In the genomic region with DNA sequence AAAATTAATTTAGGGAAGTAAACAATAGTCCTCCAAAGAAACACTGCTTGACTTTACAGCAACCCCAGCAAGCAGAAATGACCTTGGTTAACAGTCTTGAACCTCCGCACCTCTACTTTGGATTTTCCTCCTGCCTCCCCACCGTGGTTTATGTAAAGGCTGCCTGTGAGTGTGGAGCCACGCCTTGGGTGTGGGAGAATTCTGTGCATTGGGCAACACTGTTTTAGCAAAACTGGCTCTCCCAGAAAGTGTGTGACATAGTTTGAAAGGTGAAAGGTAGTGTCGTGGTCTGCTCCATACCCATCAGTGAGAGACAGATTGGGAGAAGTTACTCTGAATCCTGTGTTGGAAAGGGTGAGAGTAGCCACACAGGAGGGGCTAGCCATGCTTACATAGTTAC, we compare ENCODE assay signal across 34 mouse cellular contexts. TPM values are rescaled to one million over a fixed set of nuclear protein-coding genes. Genes with fewer than 3 reads are reported as not detected.
DNase-seq lines count a peak whose midpoint lies in the region; ATAC-seq and TF ChIP-seq lines count a peak whose summit lies in the region.
"Had no signal": no experiment of that assay in that cellular context is flagged by ENCODE, and none has a peak within 500 bp of the region (broad histone marks: within the 10 kb centered on the region; RNA-seq: fewer than 3 reads in every experiment).

No protein-coding gene starts in this region.

- H3K9ac ChIP-seq in intestine, embryonic 14.5 days (ENCODE audit: low read length): no peak overlapping the region
- H3K9ac ChIP-seq in intestine, postnatal 0 days (ENCODE audit: low read depth, low read length): no peak overlapping the region
- H3K9ac ChIP-seq: liver, postnatal 0 days had no signal

- no peaks in the 10 kb centered on the region for H3K36me3 ChIP-seq in intestine, embryonic 14.5 days (ENCODE audit: control insufficient read depth, insufficient read depth, low read length)
- H3K36me3 ChIP-seq in intestine, postnatal 0 days (ENCODE audit: control insufficient read depth, insufficient read depth): no peaks in the 10 kb centered on the region
- H3K36me3 ChIP-seq: embryonic facial prominence, embryonic 13.5 days; forebrain, embryonic 15.5 days; heart, embryonic 12.5 days; limb, embryonic 12.5 days; neural tube, embryonic 13.5 days had no signal

- no peak overlapping the region for H3K4me3 ChIP-seq in intestine, embryonic 14.5 days (ENCODE audit: low read depth, low read length)
- no peak overlapping the region for H3K4me3 ChIP-seq in intestine, postnatal 0 days (ENCODE audit: low read depth, low read length)
- H3K4me3 ChIP-seq: myocyte had no signal

- H3K27ac ChIP-seq in intestine, embryonic 14.5 days (ENCODE audit: low read depth): no peak overlapping the region
- no peak overlapping the region for H3K27ac ChIP-seq in intestine, postnatal 0 days (ENCODE audit: low read depth, low read length)
- H3K27ac ChIP-seq: embryonic facial prominence, embryonic 13.5 days; forebrain, embryonic 15.5 days; limb, embryonic 12.5 days; neural tube, embryonic 13.5 days had no signal

- DNase-seq in intestine, embryonic 14.5 days (ENCODE audit: low spot score): peak; percentile 56
- peak; percentile 26 for DNase-seq in urinary bladder, postnatal 14 days (ENCODE audit: low spot score)
- no peak for DNase-seq in urinary bladder, postnatal 25 days (ENCODE audit: low spot score)
- DNase-seq in lung, postnatal 10 days: peak; percentile 3
- DNase-seq in left cerebral cortex, adult 8-10 months (ENCODE audit: low spot score in 2 of 2): no peak
- no peak for DNase-seq in kidney, adult 18-20 months
- DNase-seq: adrenal gland, adult 8-10 months; cerebellum, adult 18-20 months; cerebellum, postnatal 25 days; gastrocnemius, postnatal 25 days; heart, adult 18-20 months; liver, postnatal 0 days; retina, postnatal 1 day; right cerebral cortex, postnatal 25 days; thymus, adult 18-20 months; thymus, postnatal 36 days had no signal

- H3K9me3 ChIP-seq in intestine, embryonic 14.5 days (ENCODE audit: control insufficient read depth, low read length): no peaks in the 10 kb centered on the region
- no peaks in the 10 kb centered on the region for H3K9me3 ChIP-seq in intestine, postnatal 0 days (ENCODE audit: control insufficient read depth)
- H3K9me3 ChIP-seq: embryonic facial prominence, embryonic 13.5 days; forebrain, embryonic 15.5 days; heart, embryonic 12.5 days; limb, embryonic 12.5 days; megakaryocyte, embryonic 14.5 days; neural tube, embryonic 13.5 days had no signal

- no peak for TF ChIP-seq CTCF in intestine, postnatal 0 days (IDR thresholded peaks at IDR 0.05; ENCODE audit: low read depth)

- ATAC-seq in intestine, embryonic 14.5 days (replicated peaks; ENCODE audit: low FRiP score, low TSS enrichment, low read depth): 0 out of 2 replicates have a peak, but pooled peaks have one; percentile 18
- no peak for ATAC-seq in intestine, postnatal 0 days
- ATAC-seq: CD4-positive, CD25-positive, alpha-beta regulatory T cell, adult 4 months; liver, postnatal 0 days had no signal

- 72% methylated on average over 4 of the region's 4 CpGs for WGBS in intestine, embryonic 14.5 days
- 47% methylated on average over 4 of the region's 4 CpGs for WGBS in intestine, postnatal 0 days

- H3K4me2 ChIP-seq in intestine, embryonic 14.5 days (ENCODE audit: low read length): no peak overlapping the region
- no peak overlapping the region for H3K4me2 ChIP-seq in intestine, postnatal 0 days (replicated peaks; ENCODE audit: low read depth)

- no peaks in the 10 kb centered on the region for H3K4me1 ChIP-seq in intestine, embryonic 14.5 days (replicated peaks; ENCODE audit: control insufficient read depth, insufficient read depth, low read length)
- H3K4me1 ChIP-seq in intestine, postnatal 0 days (replicated peaks; ENCODE audit: control insufficient read depth, insufficient read depth, low read length): no peaks in the 10 kb centered on the region
- H3K4me1 ChIP-seq: heart, embryonic 12.5 days had no signal

- H3K27me3 ChIP-seq in intestine, embryonic 14.5 days (replicated peaks; ENCODE audit: control insufficient read depth, insufficient read depth, low read length): no peaks in the 10 kb centered on the region
- no peaks in the 10 kb centered on the region for H3K27me3 ChIP-seq in intestine, postnatal 0 days (replicated peaks; ENCODE audit: control insufficient read depth, insufficient read depth, low read length)
- H3K27me3 ChIP-seq: embryonic facial prominence, embryonic 13.5 days; forebrain, embryonic 15.5 days; neural tube, embryonic 13.5 days had no signal

RNA-seq across cellular contexts. Expression of a gene that starts 0.8 kb away (rescaled TPM):
- polyA plus RNA-seq in intestine, embryonic 14.5 days (2014; fragmentation: Nextera tagmentation; extraction: Ambion mirVana): 0.34 and 0.49 TPM in 2 replicates
- polyA plus RNA-seq in intestine, postnatal 0 days (2015; fragmentation: Nextera tagmentation; extraction: Ambion mirVana): 5.8 and 6.8 TPM in 2 replicates
- 1 to 10 TPM; 1.8 to 2.8 (median 2.1) TPM for total RNA-seq in left cerebral cortex, adult 8-10 months (2022)
- total RNA-seq: gastrocnemius, postnatal 25 days had no signal
- polyA plus RNA-seq: CD4-positive, CD25-positive, alpha-beta regulatory T cell, adult 4 months; liver, postnatal 0 days had no signal

RNA-seq across cellular contexts. Expression of a gene that starts 3.2 kb away (rescaled TPM):
- polyA plus RNA-seq in intestine, embryonic 14.5 days (2014; fragmentation: Nextera tagmentation; extraction: Ambion mirVana): not detected in 2 replicates
- polyA plus RNA-seq in intestine, postnatal 0 days (2015; fragmentation: Nextera tagmentation; extraction: Ambion mirVana): not detected in 2 replicates
- total RNA-seq in left cerebral cortex, adult 8-10 months (2022): not detected
- total RNA-seq: adrenal gland, adult 8-10 months; ES-E14; gastrocnemius, postnatal 25 days; heart, adult 18-20 months; heart, postnatal 10 days; hindbrain, postnatal 0 days; layer of hippocampus, postnatal 25 days; left cerebral cortex, postnatal 10 days had no signal
- polyA plus RNA-seq: CD4-positive, CD25-positive, alpha-beta regulatory T cell, adult 4 months; embryonic facial prominence, embryonic 13.5 days; forebrain, embryonic 15.5 days; heart, embryonic 12.5 days; hindbrain, embryonic 11.5 days; hindbrain, postnatal 0 days; limb, embryonic 12.5 days; liver, embryonic 11.5 days; liver, postnatal 0 days; midbrain, embryonic 16.5 days; myocyte; neural tube, embryonic 13.5 days; spleen, adult 2 months had no signal

RNA-seq across cellular contexts. Expression of a gene that starts 5.7 kb away (rescaled TPM):
- polyA plus RNA-seq in intestine, embryonic 14.5 days (2014; fragmentation: Nextera tagmentation; extraction: Ambion mirVana): not detected in 2 replicates
- not detected in 2 replicates for polyA plus RNA-seq in intestine, postnatal 0 days (2015; fragmentation: Nextera tagmentation; extraction: Ambion mirVana)
- not detected for total RNA-seq in left cerebral cortex, adult 8-10 months (2022)
- total RNA-seq: adrenal gland, adult 8-10 months; gastrocnemius, postnatal 25 days; heart, adult 18-20 months; heart, postnatal 10 days; hindbrain, postnatal 0 days; layer of hippocampus, postnatal 25 days; left cerebral cortex, postnatal 10 days had no signal
- polyA plus RNA-seq: CD4-positive, CD25-positive, alpha-beta regulatory T cell, adult 4 months; embryonic facial prominence, embryonic 13.5 days; forebrain, embryonic 15.5 days; heart, embryonic 12.5 days; hindbrain, embryonic 11.5 days; hindbrain, postnatal 0 days; limb, embryonic 12.5 days; liver, embryonic 11.5 days; liver, postnatal 0 days; midbrain, embryonic 16.5 days; myocyte; neural tube, embryonic 13.5 days; spleen, adult 2 months had no signal

RNA-seq across cellular contexts. Expression of a gene that starts 20.1 kb away (rescaled TPM):
- polyA plus RNA-seq in intestine, embryonic 14.5 days (2014; fragmentation: Nextera tagmentation; extraction: Ambion mirVana): not detected in 2 replicates
- polyA plus RNA-seq in intestine, postnatal 0 days (2015; fragmentation: Nextera tagmentation; extraction: Ambion mirVana): not detected in 2 replicates
- not detected for total RNA-seq in left cerebral cortex, adult 8-10 months (2022)
- total RNA-seq: adrenal gland, adult 8-10 months; ES-E14; gastrocnemius, postnatal 25 days; heart, adult 18-20 months; heart, postnatal 10 days; hindbrain, postnatal 0 days; layer of hippocampus, postnatal 25 days; left cerebral cortex, postnatal 10 days had no signal
- polyA plus RNA-seq: CD4-positive, CD25-positive, alpha-beta regulatory T cell, adult 4 months; embryonic facial prominence, embryonic 13.5 days; forebrain, embryonic 15.5 days; heart, embryonic 12.5 days; hindbrain, embryonic 11.5 days; hindbrain, postnatal 0 days; limb, embryonic 12.5 days; liver, embryonic 11.5 days; liver, postnatal 0 days; midbrain, embryonic 16.5 days; myocyte; neural tube, embryonic 13.5 days; spleen, adult 2 months had no signal

RNA-seq across cellular contexts. Expression of a gene that starts 21.6 kb away (rescaled TPM):
- not detected in 2 replicates for polyA plus RNA-seq in intestine, embryonic 14.5 days (2014; fragmentation: Nextera tagmentation; extraction: Ambion mirVana)
- 0.12 TPM in 1 of 2 replicates, not detected in the other for polyA plus RNA-seq in intestine, postnatal 0 days (2015; fragmentation: Nextera tagmentation; extraction: Ambion mirVana)
- total RNA-seq in left cerebral cortex, adult 8-10 months (2022): not detected
- total RNA-seq: adrenal gland, adult 8-10 months; ES-E14; gastrocnemius, postnatal 25 days; heart, adult 18-20 months; heart, postnatal 10 days; hindbrain, postnatal 0 days; layer of hippocampus, postnatal 25 days; left cerebral cortex, postnatal 10 days had no signal
- polyA plus RNA-seq: CD4-positive, CD25-positive, alpha-beta regulatory T cell, adult 4 months; embryonic facial prominence, embryonic 13.5 days; forebrain, embryonic 15.5 days; heart, embryonic 12.5 days; hindbrain, embryonic 11.5 days; hindbrain, postnatal 0 days; limb, embryonic 12.5 days; liver, embryonic 11.5 days; liver, postnatal 0 days; midbrain, embryonic 16.5 days; myocyte; neural tube, embryonic 13.5 days; spleen, adult 2 months had no signal

Comparison
In these comparisons a context has a peak if more than half of its experiments do, and no peak if none do; other contexts are left out.
1. DNase-seq: peak in intestine, embryonic 14.5 days (single experiment), urinary bladder, postnatal 14 days (single experiment) and lung, postnatal 10 days (single experiment); none in urinary bladder, postnatal 25 days (single experiment), left cerebral cortex, adult 8-10 months (0 of 2) and kidney, adult 18-20 months (single experiment).